Mouse (Mus musculus) adrenal gland, postnatal 10 days (tissue): ENCODE results near the gene Zfp28. TPM values are rescaled to one million over a fixed set of nuclear protein-coding genes. Genes with fewer than 3 reads are reported as not detected.
"Not testable (repeated sequence)": the region's sequence is repeated elsewhere in the genome, so short reads cannot be mapped to it uniquely, and the experiment has no call there.

Experiments used
- DNase-seq: peaks from one replicate; pipeline ENCODE4 v3.0.0; 2021; ENCODE audit warnings: mixed read lengths
- long read RNA-seq, 2 experiments: library from polyadenylated mRNA; stranded (forward); transcript quantifications; one replicate each; pipeline ENCODE4 v2.0.0; 2021
- total RNA-seq, 2 experiments: library from RNA; stranded (reverse); gene quantifications; 2 replicates each; pipeline ENCODE4 v1.2.3; 2021

Zfp28 gene
- total RNA-seq, result 1 to 10 TPM; 3.9 to 8.9 TPM
- long read RNA-seq, experiment 1, full-length matches to known transcripts, result 4 of 8 reads
- long read RNA-seq, experiment 1, partial matches to known transcripts, result 1 of 8 reads
- long read RNA-seq, experiment 1, other reads (novel, unspliced or antisense), result 3 of 8 reads
- long read RNA-seq, experiment 2, full-length matches to known transcripts, result 2 of 5 reads
- long read RNA-seq, experiment 2, partial matches to known transcripts, result 1 of 5 reads
- long read RNA-seq, experiment 2, other reads (novel, unspliced or antisense), result 2 of 5 reads

GRCm38 (mm10) chr7:6383044-6383455 lies at the start of gene Zfp28:
Gene Zfp28 (plus strand): TSS chr7:6383295.
- peak; percentile 98 for DNase-seq

DNA sequence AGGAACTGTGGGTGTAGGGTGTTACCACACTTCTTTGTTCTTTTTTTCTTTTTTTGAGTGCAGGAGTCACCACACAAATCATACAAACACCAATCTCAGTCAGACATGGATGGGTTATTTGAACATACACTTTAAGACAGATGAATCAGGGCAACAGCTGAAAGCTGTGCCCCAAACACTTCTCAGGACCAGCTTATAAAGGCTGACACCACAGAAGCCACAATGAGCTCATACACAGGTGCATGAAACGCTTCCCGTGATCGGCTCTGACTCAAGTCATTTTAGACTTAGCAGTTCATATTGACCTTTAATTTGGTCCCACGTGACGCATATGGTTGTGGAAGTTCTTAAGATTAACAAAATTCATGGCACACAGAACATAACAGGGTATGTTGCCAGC lies 43.2 kb upstream of the Zfp28 start:
- DNase-seq, result no peak

DNA sequence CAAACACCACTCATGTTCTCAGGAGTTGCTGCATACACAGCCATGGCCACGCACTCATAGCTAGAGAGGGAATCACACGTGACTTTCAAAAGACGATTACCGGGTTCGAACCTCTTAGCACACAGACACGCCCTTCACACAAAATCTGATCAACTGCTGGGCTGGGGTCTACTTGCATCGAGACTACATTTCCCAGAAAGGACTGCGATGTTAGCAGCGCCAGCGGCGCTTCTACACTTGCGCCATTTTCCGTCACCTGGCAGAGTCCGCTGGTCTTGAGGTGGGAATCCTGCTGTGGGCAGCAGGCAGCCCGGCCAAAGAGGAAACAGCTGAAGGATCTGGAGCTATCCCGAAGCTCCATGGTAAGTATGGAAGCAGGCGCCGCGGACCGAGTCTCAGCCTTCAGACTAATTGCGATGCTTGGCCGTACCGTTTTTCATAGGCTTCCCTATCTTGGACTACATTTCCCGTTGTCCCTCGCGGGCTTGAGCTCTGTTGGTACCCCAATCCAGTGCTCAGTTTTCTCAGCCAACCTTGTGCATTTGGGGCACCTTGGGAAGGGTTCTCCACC lies 39.5 kb upstream of the Zfp28 start, which contains the start of gene Gm3854:
Gene Gm3854 (plus strand): TSS at position 259 of the 571 bp plus-strand sequence.
- peak; percentile 62 for DNase-seq

- no peak for DNase-seq
Measured at GRCm38 (mm10) chr7:6344124-6344523, 39.0 kb upstream of the Zfp28 start.

DNA sequence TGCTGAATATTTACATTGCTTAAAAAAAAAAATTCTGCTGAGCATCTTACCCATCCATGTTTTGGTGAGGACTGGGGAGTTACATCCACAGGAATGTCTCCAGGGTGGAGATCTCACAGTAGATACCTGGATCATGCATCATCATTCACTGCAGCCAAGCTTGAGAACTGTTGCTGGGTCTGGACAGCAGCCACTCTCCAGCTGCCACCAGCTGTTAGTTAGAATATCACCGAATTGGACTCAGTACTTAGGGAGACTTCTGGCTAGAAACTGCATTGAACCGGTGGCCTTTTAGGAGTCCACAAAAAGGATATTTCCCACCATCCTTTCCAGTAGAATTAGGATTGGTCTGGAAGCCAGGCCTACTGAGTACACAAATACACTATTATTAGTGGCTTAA lies 25.0 kb upstream of the Zfp28 start:
- DNase-seq, result no peak

DNA sequence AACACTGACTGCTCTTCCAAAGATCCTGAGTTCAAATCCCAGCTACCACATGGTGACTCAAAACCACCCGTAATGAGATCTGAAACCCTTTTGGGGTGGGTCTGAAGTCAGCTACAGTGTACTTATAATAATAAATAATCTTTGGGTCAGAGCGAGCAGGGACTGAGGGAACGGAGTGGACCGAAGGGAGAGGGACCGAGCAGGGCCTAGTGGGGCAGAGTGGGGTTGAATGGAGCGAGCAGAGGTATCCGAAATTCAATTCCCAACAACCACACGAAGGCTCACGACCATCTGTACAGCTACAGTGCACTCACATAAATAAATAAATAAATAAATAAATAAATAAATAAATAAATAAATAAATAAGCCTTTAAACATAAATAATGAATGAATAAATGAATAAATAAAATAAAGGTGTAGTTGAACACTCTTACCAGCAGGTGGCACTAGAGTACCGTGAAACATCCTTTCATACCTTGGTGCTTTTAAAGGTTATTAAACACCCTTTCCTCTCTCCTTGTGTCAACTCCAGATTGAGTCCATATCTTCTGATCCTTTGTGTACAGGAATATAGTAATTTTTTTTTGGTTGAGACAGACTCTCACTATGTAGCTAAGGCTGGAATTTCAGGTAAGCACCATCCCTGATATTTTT lies 24.0 kb upstream of the Zfp28 start:
- DNase-seq, result peak; percentile 28

DNA sequence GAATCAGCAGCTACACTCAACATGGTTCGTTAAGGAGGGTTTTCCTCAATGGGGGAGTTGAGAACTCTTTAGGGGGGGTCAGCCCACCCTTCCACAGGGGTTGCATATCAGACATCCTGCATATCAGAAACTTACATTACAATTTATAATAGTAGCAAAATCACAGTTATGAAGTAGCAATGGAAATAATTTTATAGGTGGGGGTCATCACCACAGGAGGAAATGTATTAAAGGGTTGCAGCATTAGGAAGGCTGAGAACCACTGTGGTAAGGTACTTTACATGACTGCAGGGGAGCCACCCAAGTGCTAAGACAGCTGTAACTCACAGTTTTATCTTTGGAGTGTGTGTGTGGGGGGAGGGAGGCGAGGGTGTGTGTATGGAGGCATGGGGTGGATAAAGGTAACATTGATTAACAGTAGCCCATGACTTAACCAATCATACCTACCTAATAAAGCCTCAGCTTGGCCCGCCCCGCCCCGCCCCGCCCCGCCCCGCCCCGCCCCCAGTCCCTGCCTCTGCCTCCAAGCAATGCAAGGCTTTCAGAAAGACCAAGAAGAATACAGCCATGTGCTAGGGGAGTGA lies 22.5 kb upstream of the Zfp28 start:
- no peak for DNase-seq

DNA sequence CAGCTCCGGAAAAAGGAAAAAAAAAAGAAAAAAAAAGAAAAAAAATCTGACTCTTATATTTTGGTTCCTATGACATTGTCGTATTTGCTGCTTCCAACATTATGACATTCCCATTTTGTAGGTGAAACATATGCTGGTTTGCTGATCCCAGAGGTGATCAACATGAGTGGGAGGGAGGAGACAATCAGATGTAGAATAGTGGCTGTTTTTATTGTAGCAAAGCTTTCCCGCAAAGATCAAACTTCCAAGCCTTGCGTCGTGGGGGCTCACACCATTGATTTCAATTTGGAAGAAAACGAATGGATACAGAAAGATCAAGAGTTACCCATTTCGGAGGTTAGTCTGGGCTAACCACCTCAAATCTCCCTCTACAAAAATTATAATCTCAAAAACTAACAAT lies 21.3 kb upstream of the Zfp28 start:
- DNase-seq, result no peak

DNA sequence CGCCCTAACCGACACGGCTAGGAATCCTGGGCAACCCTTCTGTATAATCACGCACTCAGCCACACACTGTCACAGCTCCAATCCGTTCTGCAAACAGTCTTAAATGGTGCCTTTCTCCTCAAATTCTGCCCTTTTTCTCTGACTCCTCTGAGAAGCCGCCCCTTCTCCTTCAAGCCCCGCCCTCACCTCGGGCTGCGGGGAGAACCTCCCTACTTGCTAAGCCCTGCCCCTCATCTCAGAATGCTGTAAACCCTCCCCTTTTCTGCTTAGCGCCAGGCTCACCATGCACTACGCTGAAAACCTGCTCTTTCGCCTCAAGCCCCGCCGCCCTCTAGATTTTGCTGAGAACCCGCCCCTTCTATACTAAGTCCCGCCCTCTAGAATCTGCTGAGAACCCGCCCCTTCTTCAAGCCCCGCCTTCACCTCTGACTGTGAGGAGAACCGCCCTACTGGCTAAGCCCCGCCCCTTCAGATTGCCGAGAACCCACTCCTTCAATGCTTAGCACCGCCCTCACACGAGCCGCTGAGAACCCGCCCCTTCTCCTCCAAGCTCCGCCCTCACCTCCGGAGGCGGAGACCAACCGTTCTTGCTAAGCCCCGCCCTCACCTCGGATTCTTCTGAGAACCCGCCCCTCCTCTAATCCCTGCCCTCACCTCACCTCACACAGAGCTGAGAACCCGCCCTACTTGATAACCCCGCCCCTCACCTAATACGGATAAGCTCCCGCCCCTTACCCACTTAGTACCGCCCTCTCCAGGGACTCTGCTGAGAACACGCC lies 20.6 kb upstream of the Zfp28 start:
- DNase-seq, result peak; percentile 99

DNA sequence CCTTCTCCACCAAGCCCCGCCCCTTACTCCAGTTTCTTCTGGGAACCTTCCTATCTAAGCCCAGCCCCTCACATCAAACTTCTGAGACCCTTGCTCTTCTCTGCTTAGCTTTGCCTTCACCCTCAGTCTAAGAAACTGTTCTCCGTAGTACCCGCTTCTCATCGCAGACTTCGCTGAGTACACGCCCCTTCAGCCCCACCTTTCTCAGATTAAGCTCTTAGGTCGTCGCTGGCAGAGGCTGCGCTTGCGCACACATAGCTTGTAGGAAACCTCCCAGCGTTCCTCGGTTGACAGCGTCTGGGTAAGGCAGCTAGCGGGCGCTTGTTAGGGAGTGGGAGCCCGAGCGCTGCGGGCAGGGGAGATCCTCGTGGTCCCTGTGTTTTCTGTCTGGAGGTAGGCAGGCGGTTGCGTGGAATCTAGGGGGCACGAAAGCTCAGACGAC lies 20.0 kb upstream of the Zfp28 start, which contains the start of gene Zfp78:
Gene Zfp78 (plus strand): TSS at position 234 of the 442 bp plus-strand sequence.
- peak; percentile 86 for DNase-seq

GRCm38 (mm10) chr7:6364761-6365160 lies 18.3 kb upstream of the Zfp28 start:
- no peak for DNase-seq

- no peak for DNase-seq
Measured at GRCm38 (mm10) chr7:6367185-6367584, 15.9 kb upstream of the Zfp28 start.

DNA sequence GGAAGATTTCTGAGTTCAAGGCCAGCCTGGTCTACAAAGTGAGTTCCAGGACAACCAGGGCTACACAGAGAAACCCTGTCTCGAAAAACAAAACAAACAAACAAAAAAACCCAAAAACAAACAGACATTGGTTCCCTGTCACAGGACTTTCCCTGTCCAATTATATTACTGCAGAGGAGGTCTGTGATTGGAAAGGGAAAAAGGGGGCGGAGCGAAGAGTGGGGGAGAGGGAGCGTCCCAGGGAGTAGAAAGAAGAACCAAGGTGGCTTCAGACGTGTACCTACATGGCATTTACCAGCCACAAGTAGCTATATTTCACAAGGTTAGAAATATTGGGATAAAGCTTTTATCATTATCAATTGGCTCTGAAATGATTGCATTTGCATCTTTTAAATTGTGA lies 14.9 kb upstream of the Zfp28 start:
- DNase-seq, result not testable (repeated sequence)

DNA sequence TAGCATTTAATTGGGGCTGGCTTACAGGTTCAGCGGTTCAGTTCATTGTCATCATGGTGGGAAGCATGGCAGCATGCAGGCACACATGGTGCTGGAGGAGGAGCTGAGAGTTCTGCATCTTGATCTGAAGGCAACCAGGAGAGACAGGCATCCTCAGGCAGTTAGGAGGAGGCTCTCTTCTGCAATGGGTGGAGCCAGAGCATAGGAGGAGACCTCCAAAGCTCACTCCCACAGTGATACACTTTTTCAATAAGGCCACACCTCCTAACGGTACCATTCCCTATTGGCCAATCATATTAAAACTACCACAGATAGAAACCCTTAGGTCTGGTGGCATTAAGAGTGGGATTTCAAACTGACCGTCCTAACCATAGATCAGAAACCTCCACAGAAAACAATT lies 13.6 kb upstream of the Zfp28 start:
- DNase-seq, result no peak

GRCm38 (mm10) chr7:6372993-6373392 lies 10.1 kb upstream of the Zfp28 start:
- DNase-seq, result no peak

- no peak for DNase-seq
Measured at GRCm38 (mm10) chr7:6378441-6378840, 4.7 kb upstream of the Zfp28 start.

DNA sequence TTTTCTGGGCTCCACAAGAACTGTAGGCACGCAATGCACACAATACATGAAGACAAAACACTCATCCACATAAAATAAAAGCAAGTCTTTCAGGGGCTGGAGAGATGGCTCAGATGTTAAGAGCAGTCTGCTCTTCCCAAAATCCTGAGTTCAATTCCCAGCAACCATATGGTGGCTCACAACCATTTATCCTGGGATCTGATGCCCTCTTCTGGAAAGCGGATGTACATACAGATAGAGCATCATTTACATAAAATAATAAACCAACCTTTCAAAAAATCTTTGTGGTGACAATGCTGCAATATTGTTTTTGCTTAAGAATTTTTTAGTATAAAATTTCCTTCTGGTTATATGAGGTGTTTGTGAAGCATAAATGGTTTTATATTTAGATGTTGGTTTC lies 1.7 kb upstream of the Zfp28 start:
- DNase-seq, result no peak

DNA sequence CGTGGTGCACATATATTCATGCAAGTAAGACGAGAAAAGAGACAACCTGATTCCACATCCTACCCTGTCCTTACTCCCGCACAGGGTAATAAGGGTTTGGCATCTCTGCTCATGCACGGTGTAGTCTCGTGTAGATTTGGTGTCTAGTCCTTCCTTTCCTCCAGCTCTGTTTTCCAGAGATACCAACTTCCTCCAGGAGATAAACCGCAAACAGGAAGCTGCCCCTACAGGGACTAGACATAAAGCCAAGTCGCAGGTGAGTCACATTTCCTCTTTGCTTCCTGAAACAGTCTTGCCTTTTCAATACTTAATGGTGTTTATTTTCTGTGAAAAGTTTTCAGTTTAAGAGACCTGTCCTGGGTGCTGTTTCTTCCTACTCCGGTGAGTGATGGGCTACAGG lies 916 bp downstream of the Zfp28 start:
- DNase-seq, result no peak

DNA sequence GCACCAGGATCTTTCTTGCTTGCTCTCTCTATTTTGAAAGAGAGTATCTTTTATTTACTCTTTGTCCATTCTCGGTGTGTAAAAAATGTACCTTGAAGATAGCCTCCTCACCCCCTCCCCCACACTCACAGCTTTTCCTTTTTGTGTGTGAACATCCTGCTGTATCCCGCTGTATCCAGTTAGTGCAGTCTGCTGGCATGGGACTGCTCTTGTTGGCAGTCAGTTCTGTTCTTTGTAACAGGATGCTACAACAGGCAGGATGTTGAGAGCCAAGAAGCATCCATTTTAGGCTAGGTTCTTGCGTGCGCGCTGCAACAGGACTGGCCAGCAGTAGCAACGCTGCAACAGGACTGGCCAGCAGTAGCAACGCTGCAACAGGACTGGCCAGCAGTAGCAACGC lies 3.9 kb downstream of the Zfp28 start:
- no peak for DNase-seq

DNA sequence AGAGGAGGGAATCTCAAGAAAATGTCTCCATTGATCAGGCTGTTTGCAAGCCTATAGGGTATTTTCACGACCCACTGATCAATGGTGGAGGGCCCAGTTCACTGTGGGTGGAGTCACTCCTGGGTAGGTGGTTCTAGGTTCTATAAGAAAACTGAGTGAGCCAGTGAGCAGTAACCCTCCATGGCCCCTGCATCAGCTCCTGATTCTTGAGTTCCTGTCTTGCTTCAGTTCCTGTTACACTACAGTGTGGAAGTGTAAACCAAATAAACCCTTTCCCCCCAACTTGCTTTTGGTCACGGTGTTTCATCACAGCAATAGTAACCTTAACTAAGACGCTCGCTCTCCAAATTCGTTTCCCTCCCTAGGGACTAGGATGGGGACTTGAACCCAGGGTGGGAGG lies 5.9 kb downstream of the Zfp28 start:
- DNase-seq, result no peak

DNA sequence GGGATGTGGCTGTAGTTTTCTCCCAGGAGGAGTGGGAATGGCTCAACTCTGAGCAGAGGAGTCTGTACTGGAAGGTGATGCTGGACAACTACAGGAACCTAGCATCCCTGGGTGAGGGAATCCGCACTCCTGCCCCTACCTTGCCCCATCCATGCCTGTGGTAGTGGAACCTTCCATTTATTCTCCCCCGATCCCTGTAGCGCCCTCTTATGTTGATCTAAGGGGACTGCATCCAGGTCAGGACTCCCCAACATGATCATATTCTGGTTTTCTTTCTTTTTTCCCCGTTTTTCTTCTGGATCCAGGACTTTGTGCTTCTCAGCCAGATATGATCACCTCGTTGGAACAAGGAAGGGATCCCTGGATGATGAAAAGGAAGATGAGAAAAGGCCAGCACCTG lies 6.4 kb downstream of the Zfp28 start:
- DNase-seq, result no peak
